Mouse (Mus musculus): ENCODE results near the gene Npas1.

Npas1 gene

DNA sequence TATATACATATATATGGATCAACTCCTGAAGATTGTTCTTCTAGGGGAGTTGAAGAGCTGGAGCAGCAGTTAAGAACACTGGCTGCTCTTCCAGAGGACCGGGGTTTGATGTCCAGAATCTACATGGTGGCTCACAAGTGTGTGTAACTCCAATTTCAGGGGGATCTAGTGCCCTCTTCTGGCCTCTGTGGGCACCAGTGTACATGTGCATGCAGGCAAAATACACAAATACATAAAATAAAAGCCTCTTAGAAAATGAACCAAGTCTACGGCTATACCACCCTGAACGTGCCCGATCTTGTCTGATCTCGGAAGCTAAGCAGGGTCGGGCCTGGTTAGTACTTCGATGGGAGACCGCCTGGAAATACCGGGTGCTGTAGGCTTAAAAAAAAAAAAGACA lies 6.0 kb downstream of the Npas1 start:
- peak; percentile 48 for DNase-seq (ENCODE audit: low read depth, low spot score)

DNA sequence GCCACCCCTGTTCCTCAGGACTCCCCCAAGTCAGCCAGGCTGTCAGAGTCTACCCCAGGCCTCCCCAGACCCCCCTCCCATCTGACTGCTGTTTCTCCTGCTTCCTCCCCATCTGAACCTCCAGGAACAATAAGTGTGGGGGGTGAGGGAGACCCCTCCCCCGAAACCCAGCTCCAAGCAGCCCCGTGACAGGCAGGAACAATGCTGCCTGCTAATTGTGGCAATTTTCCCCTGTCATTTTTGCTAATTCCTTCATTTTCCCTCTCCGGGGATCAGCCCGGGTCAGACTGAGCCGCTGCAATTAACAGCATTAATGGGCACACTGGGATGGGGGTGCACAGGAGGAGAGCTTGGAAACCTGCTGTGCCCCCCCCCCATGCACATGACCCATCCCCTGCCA lies 9.4 kb downstream of the Npas1 start:
- no peak for DNase-seq (ENCODE audit: low read depth, low spot score)

DNA sequence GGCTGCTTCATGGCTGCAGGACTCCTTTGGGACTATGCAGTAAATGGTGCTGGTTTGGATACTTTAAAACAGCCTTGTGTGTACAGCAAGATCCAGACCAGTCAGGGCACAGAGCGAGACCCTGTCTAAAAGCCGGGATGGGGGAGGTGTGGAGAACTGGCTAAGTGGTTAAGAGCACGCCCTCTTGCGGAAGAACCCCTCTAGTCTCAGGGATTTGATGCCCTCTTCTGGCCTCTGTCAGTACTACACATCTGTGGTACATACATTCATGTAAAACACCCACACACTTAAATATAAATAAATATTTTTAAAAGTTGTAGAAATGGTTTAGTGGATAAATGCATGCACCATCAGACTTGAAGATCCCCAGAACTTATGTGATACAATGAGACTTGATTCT lies 11.0 kb downstream of the Npas1 start:
- DNase-seq (ENCODE audit: low read depth, low spot score): peak; percentile 49

DNA sequence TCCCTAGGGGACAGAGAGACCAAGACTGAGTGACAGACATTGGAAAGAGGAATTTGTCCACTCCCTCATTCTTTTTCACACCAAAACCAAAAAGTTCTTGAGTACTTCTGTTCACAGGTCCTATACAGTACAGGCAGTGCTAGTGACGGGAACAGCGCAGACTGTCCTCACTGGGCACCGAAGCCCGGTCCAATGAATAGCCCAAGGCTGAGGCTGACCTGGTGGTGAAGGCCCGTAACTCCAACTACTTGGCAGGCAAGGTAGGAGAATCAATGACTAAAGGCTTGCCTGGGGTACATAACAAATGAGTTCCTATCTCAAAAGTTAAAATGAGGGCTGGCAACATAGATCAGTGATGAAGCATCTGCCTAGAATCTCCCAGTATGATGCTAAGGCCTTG lies 12.0 kb downstream of the Npas1 start:
- DNase-seq (ENCODE audit: low read depth, low spot score): no peak

DNA sequence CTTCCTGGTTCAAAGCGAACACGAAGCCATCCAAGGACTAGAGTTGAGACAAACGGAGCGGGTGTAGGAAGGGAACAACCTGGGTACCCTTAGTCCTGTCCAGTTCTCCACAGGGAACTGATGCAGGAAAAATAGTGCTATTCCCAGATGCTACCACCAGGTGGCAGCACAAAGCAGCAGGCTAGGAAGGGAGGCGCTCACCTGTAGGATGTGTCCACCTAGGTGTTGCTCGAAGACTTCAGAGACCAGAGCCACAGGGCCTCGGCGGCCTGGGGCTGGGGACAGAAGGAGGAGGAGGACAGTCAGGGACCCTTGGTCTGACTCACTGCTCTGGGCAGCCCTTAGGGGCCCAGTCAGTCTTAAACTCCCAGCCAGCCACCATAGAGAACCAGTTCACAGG lies 12.4 kb downstream of the Npas1 start:
- peak; percentile 71 for DNase-seq (ENCODE audit: low read depth, low spot score)

DNA sequence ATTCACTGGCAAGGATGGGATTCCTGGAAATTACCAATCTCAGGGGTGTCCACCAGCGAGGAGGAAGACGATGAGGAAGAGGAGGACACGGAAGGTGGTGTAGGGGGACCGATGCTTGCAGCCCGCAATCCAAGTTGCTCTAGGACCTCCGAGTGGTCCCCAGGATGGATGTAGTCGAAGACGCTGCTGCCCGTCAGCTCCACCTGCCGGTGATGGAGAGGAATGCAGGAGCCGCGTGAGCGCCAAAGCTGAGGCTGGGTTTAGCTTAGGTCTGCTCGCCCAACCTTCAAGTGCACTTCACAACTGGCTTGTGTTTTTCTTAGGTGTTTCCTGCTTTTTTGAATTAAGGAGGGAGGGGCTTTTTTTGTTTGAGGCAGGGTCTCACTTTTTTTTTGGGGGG lies 14.3 kb downstream of the Npas1 start:
- DNase-seq (ENCODE audit: low read depth, low spot score): peak; percentile 73

DNA sequence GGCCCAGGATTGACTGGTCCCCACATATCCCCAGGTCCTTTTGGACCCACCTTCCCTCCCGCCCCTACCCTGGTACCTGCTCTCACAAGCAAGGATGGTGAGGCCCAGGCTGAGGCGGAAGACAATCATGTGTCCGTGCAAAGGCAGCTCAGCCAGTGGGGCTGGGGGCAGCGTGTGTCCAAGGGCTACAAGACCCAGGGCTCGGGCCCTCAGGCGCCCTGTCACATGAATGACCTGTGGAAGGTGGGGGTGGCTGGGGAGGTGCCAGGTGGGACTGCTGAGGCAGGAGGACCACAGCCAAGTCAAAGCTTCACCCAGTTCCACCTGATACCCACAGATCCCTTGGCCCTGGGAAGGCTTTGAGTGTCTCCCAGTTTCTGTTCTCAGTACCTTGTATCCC lies 15.8 kb downstream of the Npas1 start:
- DNase-seq (ENCODE audit: low read depth, low spot score): no peak

DNA sequence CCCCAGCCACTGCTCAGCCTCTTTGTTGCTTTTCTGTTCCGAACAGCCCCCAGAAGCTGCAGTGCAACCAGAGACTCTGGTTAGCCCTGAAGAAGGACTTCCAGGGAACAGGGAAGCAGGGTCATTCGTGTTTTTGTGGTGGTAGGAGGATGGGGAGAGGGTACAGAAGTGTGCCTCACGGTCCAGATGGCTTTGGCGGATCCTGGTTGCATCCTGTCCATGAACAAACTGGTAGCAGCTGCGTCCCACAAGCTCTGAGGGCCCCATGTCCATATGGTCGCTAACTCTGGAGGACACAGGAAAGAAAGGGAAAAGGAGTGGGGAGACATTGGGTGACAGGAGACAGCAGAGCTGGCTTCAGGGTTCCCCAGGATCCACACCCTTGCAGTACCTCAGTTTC lies 16.4 kb downstream of the Npas1 start:
- no peak for DNase-seq (ENCODE audit: low read depth, low spot score)

DNA sequence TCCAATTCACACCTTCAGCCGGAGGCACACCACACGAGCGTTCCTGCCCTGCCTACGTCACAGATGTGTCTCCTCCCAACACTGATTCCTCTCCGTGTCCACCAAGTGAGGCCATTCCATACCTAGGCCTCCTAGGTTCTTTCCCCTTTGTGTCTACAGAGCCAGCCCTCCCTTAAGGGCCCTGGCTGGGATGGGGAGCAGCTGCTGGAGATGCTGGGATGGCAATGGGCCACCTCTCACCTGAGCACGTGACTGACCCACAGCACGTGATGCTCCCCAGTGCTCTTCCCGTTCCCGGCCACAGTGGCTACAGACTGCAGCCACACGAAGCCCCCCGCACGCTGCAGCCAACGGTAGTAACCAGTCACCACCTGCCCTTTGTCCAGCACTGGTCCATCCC lies 17.0 kb downstream of the Npas1 start:
- no peak for DNase-seq (ENCODE audit: low read depth, low spot score)

DNA sequence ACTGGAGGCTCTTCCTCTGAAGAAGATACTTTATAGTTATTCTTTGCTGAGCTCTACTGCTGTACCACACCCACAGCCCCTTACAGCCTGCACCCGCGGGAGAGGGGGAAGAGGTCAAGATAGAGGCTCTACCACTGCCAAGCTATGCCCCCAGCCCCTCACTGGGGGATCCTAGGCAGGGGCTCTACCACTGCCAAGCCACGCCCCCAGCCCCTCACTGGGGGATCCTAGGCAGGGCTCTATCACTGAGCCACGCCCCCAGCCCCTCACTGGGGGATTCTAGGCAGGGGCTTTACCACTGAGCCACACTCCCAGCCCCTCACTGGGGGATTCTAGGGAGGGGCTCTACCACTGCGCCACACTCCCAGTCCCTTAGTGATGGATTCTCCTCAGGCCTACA lies 21.2 kb downstream of the Npas1 start:
- DNase-seq (ENCODE audit: low read depth, low spot score): no peak

DNA sequence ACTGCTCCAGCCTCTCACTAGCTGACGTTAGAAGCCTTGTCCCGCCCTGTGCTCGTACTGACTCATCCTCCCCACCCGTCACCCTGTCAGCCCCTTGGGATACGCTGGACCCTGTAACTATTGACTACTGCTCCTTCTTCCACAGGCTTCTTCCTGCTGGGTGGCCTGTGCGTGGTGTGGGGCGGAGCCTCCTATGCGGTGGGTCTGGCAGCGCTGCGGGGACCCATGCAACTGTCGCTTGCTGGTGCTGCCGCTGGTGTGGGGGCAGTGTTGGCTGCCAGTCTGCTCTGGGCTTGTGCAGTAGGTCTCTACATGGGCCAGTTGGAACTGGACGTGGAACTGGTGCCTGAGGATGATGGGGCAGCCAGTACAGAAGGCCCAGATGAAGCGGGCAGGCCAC lies 22.5 kb downstream of the Npas1 start:
- no peak for DNase-seq (ENCODE audit: low read depth, low spot score)

DNA sequence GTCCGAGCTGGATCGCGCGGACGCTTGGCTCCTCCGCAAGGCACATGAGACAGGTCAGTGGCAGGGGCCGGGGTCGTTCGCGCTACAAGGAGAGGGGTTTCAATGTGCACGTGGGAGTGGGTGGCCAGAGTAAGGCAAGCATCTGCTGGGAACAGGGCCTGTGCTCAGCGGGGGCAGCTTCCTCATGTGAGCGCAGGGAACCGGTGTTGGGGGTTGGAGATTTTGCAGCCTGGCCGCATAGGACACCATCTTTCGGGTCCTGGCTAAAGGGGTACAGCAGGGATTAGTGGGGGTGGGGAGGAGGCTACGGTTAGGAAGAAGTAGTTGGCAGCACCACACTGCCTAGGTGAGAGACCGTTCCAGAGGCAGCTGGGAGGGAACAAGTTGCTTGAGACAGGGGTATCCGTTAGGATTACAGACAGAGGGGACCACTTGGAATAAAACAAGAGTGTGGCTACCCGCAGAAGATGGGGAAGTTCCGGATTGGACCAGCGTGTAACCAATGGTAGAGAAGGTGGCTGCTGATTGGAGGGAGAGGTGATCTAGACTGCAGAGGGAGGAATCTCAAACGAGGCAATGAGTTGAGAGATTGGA lies 24.3 kb downstream of the Npas1 start:
- peak; percentile 75 for DNase-seq (ENCODE audit: low read depth, low spot score)

DNA sequence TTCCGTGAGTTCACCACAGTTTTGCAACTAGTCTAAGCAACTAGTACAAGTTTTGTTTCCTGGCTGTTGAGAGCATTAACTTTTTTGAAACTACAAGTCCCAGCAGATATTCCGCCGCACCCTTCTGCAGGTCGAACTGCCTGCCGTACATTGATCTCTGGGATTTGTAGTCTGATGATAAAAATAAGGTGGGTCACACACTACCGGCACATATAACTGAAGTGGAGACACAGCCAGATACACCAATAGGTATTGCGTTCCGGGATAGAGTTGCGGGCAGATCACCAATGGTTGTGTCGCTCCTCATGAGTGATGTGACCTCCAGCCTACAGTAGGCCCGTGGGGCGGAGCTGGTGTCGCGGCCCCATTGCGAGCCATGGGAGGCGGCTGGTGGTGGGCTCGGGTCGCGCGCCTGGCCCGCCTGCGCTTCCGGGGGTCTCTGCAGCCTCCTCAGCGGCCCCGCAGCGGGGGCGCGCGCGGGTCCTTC lies 24.9 kb downstream of the Npas1 start, which contains the start of gene Tmem160:
TSS of gene Tmem160 (plus strand) at position 193 of the 487 bp plus-strand sequence.
- DNase-seq (ENCODE audit: low read depth, low spot score): peak; percentile 96

DNA sequence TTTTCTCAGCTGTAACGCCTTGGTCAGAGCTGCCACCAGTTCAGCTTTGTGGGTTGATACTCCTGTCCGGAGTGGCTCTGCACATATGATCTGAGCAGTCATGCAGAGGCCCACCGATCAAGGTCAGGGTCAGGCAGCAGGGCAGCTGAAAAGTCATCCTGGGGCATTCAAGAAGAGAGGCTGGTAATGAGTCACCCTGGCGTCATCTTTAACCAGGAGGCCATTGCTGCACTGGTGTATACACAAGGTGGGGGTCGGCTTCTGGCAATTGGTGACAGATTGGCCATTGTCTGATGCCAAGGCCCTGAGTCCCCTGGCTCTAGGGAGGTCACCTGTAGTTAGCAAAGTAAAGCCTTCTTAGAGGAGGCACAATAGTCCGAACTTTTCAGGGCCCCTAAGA lies 25.9 kb downstream of the Npas1 start:
- peak; percentile 48 for DNase-seq (ENCODE audit: low read depth, low spot score)

DNA sequence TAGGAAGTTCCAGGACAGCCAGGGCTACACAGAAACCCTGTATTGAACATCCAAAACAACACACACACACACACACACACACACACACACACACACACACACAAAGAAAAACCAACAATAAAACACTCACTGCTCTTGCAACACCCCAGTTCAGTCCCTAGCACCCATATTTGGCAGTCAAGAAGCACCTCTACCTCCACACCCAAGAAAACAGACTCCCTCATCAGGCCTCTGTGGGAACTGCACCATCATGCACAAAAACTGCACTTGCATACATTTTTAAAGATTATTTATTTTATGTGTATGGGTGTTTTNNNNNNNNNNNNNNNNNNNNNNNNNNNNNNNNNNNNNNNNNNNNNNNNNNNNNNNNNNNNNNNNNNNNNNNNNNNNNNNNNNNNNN lies 36.3 kb downstream of the Npas1 start:
- DNase-seq (ENCODE audit: low read depth, low spot score): peak; percentile 20

DNA sequence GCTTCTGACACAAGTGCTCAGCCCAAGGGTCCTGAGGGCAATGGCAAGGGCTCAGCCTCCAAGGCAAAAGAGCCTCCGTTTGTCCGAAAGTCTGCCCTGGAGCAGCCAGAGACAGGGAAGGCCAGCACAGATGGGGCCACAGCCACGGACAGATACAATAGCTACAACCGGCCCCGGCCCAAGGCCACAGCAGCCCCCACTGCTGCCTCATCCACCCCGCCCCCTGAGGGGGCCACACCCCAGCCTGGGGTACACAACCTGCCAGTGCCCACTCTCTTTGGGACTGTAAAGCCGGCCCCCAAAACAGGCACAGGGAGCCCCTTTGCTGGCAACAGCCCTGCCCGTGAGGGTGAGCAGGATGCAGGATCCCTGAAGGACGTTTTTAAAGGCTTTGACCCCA lies 42.4 kb downstream of the Npas1 start:
- DNase-seq (ENCODE audit: low read depth, low spot score): no peak

DNA sequence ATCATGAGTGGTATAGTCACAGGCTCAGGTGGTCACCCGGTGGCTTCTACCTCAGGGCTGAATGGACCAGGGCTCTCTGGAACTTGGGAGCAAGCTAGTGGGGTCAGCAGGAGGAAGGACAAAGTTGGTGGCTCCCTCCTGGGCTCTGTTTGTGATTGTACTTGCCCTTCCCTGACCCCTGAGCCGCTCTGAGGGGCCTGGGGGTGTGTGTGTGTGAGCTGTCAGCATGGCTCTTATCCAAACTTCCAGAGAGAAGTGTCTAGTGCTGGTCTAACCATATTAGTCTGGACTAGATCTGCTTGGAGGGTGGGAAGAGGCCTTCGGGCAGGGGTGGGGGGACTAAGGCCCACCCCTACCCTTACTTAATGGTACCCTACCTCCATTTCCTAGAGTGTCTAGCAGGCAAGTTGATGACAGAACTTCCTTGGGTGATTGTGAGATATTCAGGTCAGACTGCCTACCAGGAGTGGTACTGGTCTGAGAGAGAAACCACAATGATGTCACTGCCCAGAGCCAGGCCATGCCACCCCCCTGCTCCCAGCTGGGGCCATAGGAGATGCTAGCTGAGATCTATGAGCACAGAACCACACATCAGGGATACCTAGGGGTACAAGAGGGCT lies 44.1 kb downstream of the Npas1 start:
- peak; percentile 26 for DNase-seq (ENCODE audit: low read depth, low spot score)

DNA sequence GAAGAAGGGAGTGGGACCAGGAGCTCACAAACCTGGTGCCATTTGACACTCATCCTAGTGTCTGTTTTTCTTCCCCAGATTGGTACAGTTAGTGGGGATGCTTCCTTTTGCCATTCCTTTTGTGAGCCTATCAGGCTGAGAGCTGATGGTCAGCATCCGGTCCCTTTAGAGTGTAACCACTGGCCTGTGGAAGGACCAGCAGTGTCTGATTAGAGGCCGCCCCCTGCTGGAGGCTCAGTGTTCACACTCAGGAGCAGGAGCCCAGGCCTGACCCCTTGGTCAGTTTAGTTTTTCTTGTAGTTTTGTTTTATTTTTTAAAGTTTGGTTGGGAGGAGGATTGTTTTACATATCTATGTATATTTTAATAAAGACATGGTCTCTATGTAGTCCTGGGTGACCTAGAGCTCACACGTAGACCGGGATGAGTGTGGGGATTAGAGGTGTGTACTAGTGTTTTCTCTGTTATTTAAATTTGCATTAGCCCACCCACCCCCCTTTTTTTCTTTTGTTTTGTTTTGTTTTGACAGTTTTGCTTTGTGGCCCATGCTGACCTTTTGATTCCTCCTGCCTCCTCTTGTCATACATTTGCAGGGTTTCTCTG lies 51.3 kb downstream of the Npas1 start:
- peak; percentile 80 for DNase-seq (ENCODE audit: low read depth, low spot score)

DNA sequence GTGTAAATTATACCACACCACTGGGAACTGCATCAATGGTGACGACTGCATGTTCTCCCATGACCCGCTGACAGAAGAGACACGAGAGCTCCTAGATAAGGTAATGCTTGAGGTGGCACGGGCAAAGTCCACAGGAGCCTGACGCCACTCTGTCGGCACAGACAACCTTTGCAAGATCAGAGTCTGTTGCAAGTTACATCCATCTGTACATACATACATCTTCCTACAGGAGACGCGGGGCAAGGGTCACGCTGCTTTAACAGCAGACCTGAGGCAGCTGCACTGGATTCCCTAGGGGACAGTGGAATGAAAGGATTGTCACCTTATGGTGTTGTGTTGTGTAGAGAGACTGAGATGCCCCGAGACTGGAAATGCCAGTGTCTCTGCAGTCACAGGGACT lies 51.8 kb downstream of the Npas1 start:
- no peak for DNase-seq (ENCODE audit: low read depth, low spot score)

DNA sequence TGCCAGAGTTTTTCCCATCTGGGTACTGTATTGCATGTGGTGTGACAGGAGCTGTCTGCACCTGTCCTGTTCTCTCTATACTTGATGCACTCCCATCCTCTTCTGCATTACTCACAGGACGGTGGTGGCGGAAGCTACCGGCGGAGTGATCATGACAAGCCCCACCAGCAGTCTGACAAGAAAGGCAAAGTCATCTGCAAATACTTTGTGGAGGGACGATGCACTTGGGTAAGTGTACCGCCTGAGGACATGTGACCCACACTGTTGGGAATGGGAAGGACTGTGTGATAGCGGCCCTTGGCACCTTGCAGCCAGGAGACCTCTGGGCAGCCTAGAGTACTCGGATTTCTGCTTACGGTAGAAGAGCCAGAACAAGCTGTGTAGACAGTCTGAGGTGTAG lies 53.8 kb downstream of the Npas1 start:
- DNase-seq (ENCODE audit: low read depth, low spot score): no peak

DNA sequence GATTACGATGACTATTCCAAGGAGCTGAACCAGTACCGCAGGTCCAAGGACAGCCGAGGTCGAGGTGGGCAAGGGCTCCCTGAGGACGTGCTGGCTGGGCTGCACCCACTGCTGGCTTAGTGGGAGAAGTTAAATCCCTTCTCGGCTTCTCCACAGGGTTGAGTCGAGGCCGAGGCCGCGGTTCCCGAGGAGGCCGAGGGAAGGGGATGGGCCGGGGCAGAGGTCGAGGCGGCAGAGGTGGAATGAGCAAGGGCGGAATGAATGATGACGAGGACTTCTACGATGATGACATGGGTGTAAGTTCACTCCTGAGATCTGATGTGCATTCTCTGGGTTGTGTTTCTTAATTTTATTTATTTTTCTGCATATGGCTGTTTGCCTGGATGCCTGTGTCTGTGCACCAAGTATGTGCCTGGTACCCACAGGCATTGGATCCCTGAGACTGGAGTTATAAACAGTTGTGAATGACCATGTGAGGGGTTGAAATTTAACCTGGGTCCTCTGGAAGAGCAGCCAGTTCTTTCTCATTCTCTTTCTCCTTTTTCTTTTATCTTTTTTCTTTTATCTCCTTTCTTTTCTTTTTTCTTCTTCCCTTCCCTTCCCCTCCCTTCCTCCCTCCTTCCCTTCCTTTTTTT lies 55.2 kb downstream of the Npas1 start:
- no peak for DNase-seq (ENCODE audit: low read depth, low spot score)

DNA sequence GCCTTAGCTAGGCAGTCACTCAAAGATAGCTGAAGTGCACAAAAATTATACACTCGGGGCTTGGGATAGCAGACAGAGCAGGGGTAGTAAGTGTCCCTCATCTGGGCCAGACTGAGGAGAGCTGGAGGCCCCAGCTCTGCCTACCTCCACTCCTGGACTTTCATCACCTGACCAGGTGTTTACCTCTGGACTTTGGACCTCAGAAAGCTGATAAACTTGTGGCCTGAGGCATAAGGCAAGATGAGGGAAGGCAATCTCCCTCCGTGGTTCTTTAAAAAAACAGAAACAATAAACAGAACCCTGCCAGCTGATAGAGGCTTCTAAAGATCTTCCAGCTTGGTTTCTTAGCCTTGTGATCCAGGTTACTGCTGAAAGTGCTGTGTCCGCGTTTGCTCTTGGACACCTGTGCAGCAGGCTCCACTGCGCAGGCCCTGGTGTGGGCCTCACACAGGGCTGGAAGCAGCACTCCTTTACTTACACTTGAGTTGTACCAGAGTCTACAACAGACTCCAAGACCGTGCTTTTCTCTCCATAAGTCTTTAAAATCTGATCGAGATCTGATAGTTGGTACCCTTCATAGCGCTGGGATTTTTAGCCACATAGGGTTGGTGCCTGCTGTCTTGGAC lies 56.9 kb downstream of the Npas1 start:
- no peak for DNase-seq (ENCODE audit: low read depth, low spot score)

All from 3T3-L1 (cell line).